Mouse (Mus musculus) left cerebral cortex, postnatal 10 days (tissue): ENCODE results near the gene Cnpy4. TPM values are rescaled to one million over a fixed set of nuclear protein-coding genes. Genes with fewer than 3 reads are reported as not detected.
"Not testable (repeated sequence)": the region's sequence is repeated elsewhere in the genome, so short reads cannot be mapped to it uniquely, and the experiment has no call there.

Experiments
- DNase-seq, 2 experiments: peaks; one replicate each; pipeline ENCODE4 v3.0.0; 2021 to 2022; ENCODE audit warnings: low spot score in 2 of 2, mixed read lengths in 1 of 2; ENCODE audit errors: extremely low spot score in 1 of 2
- intact Hi-C: fragments of 180-260 bp; cut with DNase I; formaldehyde crosslinking; loops from one replicate; pipeline ENCODE4 v1.15.1; 2025
- total RNA-seq, 2 experiments: library from RNA; stranded (reverse); gene quantifications; 2 replicates each; pipeline ENCODE4 v1.2.3; 2021

Gene Cnpy4
- total RNA-seq, 2 experiments from 2014 or later: 13.9 to 15.1 TPM

GRCm38 (mm10) chr5:138194755-138195345, 7.6 kb downstream of the Cnpy4 start:
- intact Hi-C loops: no loop called here
- DNase-seq: peak in 1 of 2 experiments; percentile 51

DNA sequence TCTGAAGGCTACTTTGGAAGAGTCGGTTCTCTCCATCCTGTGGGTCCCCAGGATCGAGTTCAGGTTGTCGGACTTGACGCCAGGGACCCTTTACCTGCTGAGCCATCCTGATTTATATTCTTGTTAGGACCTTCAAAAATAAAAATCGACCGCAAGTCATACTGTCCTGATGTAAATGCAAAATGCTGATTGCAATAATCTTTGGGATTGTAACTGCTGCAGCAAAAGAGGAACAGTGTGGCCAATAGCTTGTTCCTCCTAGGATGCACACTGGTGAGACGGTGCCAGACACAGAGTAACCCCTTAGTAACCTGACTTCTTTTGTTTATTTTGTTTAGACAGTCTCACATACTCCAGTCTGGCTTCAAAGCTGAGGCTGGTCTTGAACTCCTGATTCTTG, 8.2 kb downstream of the Cnpy4 start:
- intact Hi-C loops: no loop called here
- DNase-seq: no peak

GRCm38 (mm10) chr5:138199576-138199975, 12.3 kb downstream of the Cnpy4 start:
- DNase-seq: no peak
- intact Hi-C loops: no loop called here

- intact Hi-C loops: loop anchor here (1.0 kb wide), 1 partner anchor 46 kb away; no protein-coding TSS in a partner anchor
Measured at GRCm38 (mm10) chr5:138202086-138202485, 14.8 kb downstream of the Cnpy4 start.

DNA sequence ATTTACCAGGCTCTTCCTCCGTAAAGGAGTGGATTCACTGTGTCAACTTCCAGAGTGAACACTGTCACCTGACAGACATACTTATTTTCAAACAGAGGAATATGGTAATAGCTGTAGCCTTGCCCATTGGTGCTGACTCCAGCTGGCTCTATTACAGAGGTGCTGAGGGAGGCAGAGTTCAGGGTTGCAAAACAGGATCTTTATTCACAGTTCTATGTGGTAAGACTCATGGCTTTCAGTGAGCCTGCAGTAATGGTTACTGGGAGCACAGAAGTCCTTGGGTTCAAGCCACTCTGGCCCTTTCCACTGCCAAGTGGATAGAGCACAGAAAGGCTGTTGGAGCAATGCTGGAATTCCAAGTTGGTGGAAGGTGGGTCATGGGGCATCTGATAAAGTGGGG, 20.0 kb downstream of the Cnpy4 start:
- intact Hi-C loops: no loop called here

More at GRCm38 (mm10) chr5:138202086-138202485, 14.8 kb downstream of the Cnpy4 start:
- DNase-seq: no peak

GRCm38 (mm10) chr5:138207873-138208272, 20.6 kb downstream of the Cnpy4 start:
- DNase-seq: no peak
- intact Hi-C loops: no loop called here

More for the DNA sequence above, 20.0 kb downstream of the Cnpy4 start:
- DNase-seq: no peak

DNA sequence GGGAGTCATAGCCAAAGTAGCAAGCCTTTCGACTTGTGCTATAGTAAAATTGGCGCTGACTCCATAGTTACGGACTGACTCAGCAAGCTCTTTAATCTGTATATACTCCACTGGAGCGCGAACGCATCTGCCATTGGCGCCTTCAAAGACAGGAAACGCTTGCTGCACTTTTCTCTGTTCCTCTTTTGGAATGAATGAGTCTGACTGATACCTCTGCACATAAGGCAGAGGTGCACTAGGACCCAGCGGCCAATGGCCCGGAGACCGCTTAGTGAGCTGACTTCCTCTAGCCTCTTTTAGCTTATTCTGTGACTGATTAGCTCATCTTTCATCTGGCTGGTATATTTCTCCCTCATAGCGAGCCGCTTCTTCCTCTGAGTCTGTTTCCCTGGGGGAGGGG, 29.3 kb downstream of the Cnpy4 start:
- DNase-seq, intact Hi-C loops: not testable (repeated sequence)

GRCm38 (mm10) chr5:138219864-138220263, 32.6 kb downstream of the Cnpy4 start:
- DNase-seq: no peak
- intact Hi-C loops: no loop called here

- intact Hi-C loops: no loop called here
- DNase-seq: peak; percentile 74 to 86
Measured at GRCm38 (mm10) chr5:138222111-138222510, 34.8 kb downstream of the Cnpy4 start.

- intact Hi-C loops: no loop called here
Measured at GRCm38 (mm10) chr5:138223287-138223686, 36.0 kb downstream of the Cnpy4 start.

GRCm38 (mm10) chr5:138225700-138226099, 38.4 kb downstream of the Cnpy4 start, which contains the start of gene Nxpe5:
Nxpe5 (plus strand) TSS chr5:138225898.
- DNase-seq: no peak
- intact Hi-C loops: no loop called here

More at GRCm38 (mm10) chr5:138223287-138223686, 36.0 kb downstream of the Cnpy4 start:
- peak in 1 of 2 experiments; percentile 34 for DNase-seq

DNA sequence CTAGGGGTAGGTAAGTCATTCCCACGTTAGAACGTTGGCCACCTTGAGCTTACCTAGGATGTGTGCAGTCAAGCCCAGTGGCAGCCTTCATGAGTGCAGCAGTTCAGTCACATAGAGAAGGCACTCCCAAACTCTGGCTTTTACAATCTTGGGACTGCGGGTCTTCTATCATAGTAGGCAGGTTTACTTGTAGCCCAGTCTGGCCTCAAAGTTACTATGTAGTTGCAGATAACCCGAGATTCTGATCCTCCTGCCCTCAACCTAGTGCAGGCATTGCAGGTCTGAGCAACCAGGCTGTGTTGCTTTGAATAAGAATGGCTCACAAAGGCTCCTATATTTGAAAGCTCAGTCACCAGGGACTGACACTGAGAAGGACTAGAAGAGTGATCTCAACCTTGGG, 39.2 kb downstream of the Cnpy4 start:
- intact Hi-C loops: no loop called here
- no peak for DNase-seq

GRCm38 (mm10) chr5:138227367-138227766, 40.1 kb downstream of the Cnpy4 start:
- no peak for DNase-seq
- intact Hi-C loops: no loop called here

GRCm38 (mm10) chr5:138228026-138228425, 40.7 kb downstream of the Cnpy4 start:
- intact Hi-C loops: no loop called here
- DNase-seq: peak in 1 of 2 experiments; percentile 39

DNA sequence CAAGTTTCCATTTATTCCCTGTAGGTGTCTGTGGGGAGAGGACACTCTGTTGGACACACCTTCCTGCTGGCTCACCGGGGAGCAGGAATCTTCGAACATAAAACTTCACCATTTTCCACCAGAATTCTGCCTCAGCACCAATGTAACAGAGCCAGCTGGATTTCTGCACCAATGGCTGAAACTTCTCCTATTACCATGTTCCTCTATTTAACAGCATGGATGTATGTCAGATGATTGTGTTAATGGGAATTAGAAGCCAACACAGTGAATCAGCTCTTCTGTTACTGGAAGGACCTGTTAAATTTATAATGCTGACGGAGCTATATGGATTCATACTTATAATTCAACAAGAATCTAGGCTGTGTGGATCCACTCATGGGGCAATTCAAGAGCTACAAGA, 42.2 kb downstream of the Cnpy4 start:
- DNase-seq: no peak
- intact Hi-C loops: no loop called here

- no peak for DNase-seq
- intact Hi-C loops: no loop called here
Measured at GRCm38 (mm10) chr5:138233778-138234177, 46.5 kb downstream of the Cnpy4 start.

GRCm38 (mm10) chr5:138234224-138234623, 46.9 kb downstream of the Cnpy4 start:
- no peak for DNase-seq
- intact Hi-C loops: no loop called here

DNA sequence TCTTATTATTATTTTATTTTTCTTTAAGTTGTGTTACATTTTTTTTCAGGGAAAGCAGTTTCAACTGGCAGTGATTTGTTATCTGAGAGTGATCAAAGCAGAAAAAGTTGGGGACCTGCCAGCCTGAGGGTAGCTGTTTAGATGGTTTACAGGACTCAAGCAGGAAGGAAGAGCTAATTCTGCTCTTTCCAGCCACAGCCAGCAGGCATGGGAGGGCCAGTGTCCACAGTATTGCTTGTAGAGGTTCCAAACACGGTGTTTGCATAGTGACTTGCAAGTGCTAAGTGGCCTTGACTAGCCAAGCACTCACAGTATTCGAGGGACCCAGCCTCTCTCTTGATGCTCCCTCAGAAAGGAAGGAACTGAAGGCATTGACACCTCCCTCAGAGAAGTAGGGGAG, 54.2 kb downstream of the Cnpy4 start:
- intact Hi-C loops: no loop called here
- DNase-seq: no peak
